Mouse (Mus musculus): ENCODE results near the gene Nlrx1.

- TF ChIP-seq POLR2A (IDR thresholded peaks at IDR 0.05; ENCODE audit: low read depth, low read length) (no peak), GABPA (IDR thresholded peaks at IDR 0.05; ENCODE audit: insufficient replicate concordance, low read depth, low read length) (no peak), ZC3H11A (IDR thresholded peaks at IDR 0.05; ENCODE audit: low read depth, low read length) (no peak), POLR2AphosphoS2 (IDR thresholded peaks at IDR 0.05; ENCODE audit: low read depth, low read length) (no peak), EP300 (IDR thresholded peaks at IDR 0.05; ENCODE audit: low read length) (no peak)
Observed at GRCm38 (mm10) chr9:44236601-44237000, 31.8 kb downstream of the Nlrx1 start.

Measured in CH12.LX (cell line).